8 mouse cellular contexts compared by ENCODE assay signal in genomic region chrX:99522830-99523229, GRCm38 (mm10). TPM values are rescaled to one million over a fixed set of nuclear protein-coding genes. Genes with fewer than 3 reads are reported as not detected.
DNase-seq lines count a peak whose midpoint lies in the region; ATAC-seq and TF ChIP-seq lines count a peak whose summit lies in the region.

No protein-coding gene starts in this region.

- H3K27ac ChIP-seq in heart, postnatal 0 days (ENCODE audit: low read depth) = no peak overlapping the region
- H3K27ac ChIP-seq in heart, embryonic 12.5 days (ENCODE audit: poor library complexity, severe bottlenecking) = no peak overlapping the region
- H3K27ac ChIP-seq in liver, embryonic 11.5 days (ENCODE audit: low read depth, low read length) = no peak overlapping the region
- no peak overlapping the region for H3K27ac ChIP-seq in stomach, postnatal 0 days (replicated peaks)

- no peak; the same call in 1 of the 2 replicates for ATAC-seq in heart, postnatal 0 days (ENCODE audit: insufficient read depth, low read depth)
- ATAC-seq in heart, embryonic 12.5 days (ENCODE audit: insufficient number of reproducible peaks, low FRiP score) = no peak
- no peak for ATAC-seq in liver, embryonic 11.5 days (replicated peaks; ENCODE audit: low FRiP score)
- ATAC-seq in stomach, postnatal 0 days (ENCODE audit: low FRiP score, low TSS enrichment) = 0 out of 2 replicates have a peak, but pooled peaks have one; percentile 49

- DNase-seq in heart, postnatal 0 days (ENCODE audit: low spot score) = no peak
- DNase-seq in cerebellum, postnatal 36 days = peak; percentile 70 to 71
- peak; percentile 75 for DNase-seq in gastrocnemius, postnatal 10 days
- DNase-seq in kidney, adult 9 months = peak; percentile 65
- DNase-seq in liver, embryonic 11.5 days (ENCODE audit: low spot score) = peak; percentile 54
- peak; percentile 68 for DNase-seq in neural tube, embryonic 10.5 days (ENCODE audit: extremely low spot score, low spot score)
- peak; percentile 74 for DNase-seq in stomach, postnatal 0 days (ENCODE audit: low spot score)

- peaks cover 6% of the 10 kb centered on the region; the same call in 1 of the 2 replicates for H3K27me3 ChIP-seq in heart, postnatal 0 days (ENCODE audit: control insufficient read depth, insufficient read depth, low read length)
- peaks cover 56% of the 10 kb centered on the region for H3K27me3 ChIP-seq in heart, embryonic 12.5 days (replicated peaks)
- peaks cover 38% of the 10 kb centered on the region for H3K27me3 ChIP-seq in liver, embryonic 11.5 days (replicated peaks; ENCODE audit: control insufficient read depth, insufficient read depth, low read length)
- no peaks in the 10 kb centered on the region for H3K27me3 ChIP-seq in stomach, postnatal 0 days (ENCODE audit: control insufficient read depth, insufficient read depth, low read length)

- H3K4me1 ChIP-seq in heart, postnatal 0 days (ENCODE audit: control insufficient read depth, insufficient read depth) = no peaks in the 10 kb centered on the region
- no peaks in the 10 kb centered on the region for H3K4me1 ChIP-seq in heart, embryonic 12.5 days (replicated peaks)
- no peaks in the 10 kb centered on the region for H3K4me1 ChIP-seq in liver, embryonic 11.5 days (replicated peaks; ENCODE audit: control insufficient read depth, insufficient read depth, low read length)
- H3K4me1 ChIP-seq in stomach, postnatal 0 days (replicated peaks; ENCODE audit: control insufficient read depth, insufficient read depth) = no peaks in the 10 kb centered on the region

- no peak for TF ChIP-seq EP300 in heart, postnatal 0 days (IDR thresholded peaks at IDR 0.05; ENCODE audit: low read depth)
- TF ChIP-seq EP300 in stomach, postnatal 0 days (optimal IDR thresholded peaks at IDR 0.05) = no peak

- no peaks in the 10 kb centered on the region for H3K36me3 ChIP-seq in heart, postnatal 0 days (replicated peaks; ENCODE audit: control insufficient read depth, insufficient read depth, low read length)
- no peaks in the 10 kb centered on the region for H3K36me3 ChIP-seq in heart, embryonic 12.5 days
- H3K36me3 ChIP-seq in liver, embryonic 11.5 days (ENCODE audit: control insufficient read depth, insufficient read depth, low read length) = no peaks in the 10 kb centered on the region
- no peaks in the 10 kb centered on the region for H3K36me3 ChIP-seq in stomach, postnatal 0 days (ENCODE audit: control insufficient read depth, insufficient read depth, low read length)

- no peak overlapping the region for H3K4me3 ChIP-seq in heart, postnatal 0 days (ENCODE audit: low read depth, low read length)
- no peak overlapping the region for H3K4me3 ChIP-seq in heart, embryonic 12.5 days
- H3K4me3 ChIP-seq in liver, embryonic 11.5 days (ENCODE audit: low read depth, low read length) = no peak overlapping the region
- no peak overlapping the region for H3K4me3 ChIP-seq in stomach, postnatal 0 days (ENCODE audit: low read depth, low read length)

- no peaks in the 10 kb centered on the region for H3K9me3 ChIP-seq in heart, postnatal 0 days (replicated peaks; ENCODE audit: control insufficient read depth, low read length)
- no peaks in the 10 kb centered on the region for H3K9me3 ChIP-seq in heart, embryonic 12.5 days (replicated peaks)
- H3K9me3 ChIP-seq in liver, embryonic 11.5 days (ENCODE audit: control insufficient read depth, low read length) = no peaks in the 10 kb centered on the region
- no peaks in the 10 kb centered on the region for H3K9me3 ChIP-seq in stomach, postnatal 0 days (ENCODE audit: control insufficient read depth, low read length)

- no peak overlapping the region for H3K9ac ChIP-seq in heart, postnatal 0 days (replicated peaks; ENCODE audit: low read depth, low read length)
- H3K9ac ChIP-seq in heart, embryonic 12.5 days = no peak overlapping the region
- no peak overlapping the region for H3K9ac ChIP-seq in liver, embryonic 11.5 days (ENCODE audit: low read depth, low read length)
- no peak overlapping the region for H3K9ac ChIP-seq in stomach, postnatal 0 days (ENCODE audit: low read length)

- peak; percentile 73 for TF ChIP-seq CTCF in heart, postnatal 0 days (IDR thresholded peaks at IDR 0.05; ENCODE audit: low read depth)
- peak; percentile 86 for TF ChIP-seq CTCF in stomach, postnatal 0 days (IDR thresholded peaks at IDR 0.05; ENCODE audit: low read depth)

- WGBS in heart, postnatal 0 days = 23% methylated on average over 5 of the region's 5 CpGs
- 18% methylated on average over 5 of the region's 5 CpGs for WGBS in heart, embryonic 12.5 days
- 15% methylated on average over 5 of the region's 5 CpGs for WGBS in liver, embryonic 11.5 days
- WGBS in stomach, postnatal 0 days = 33% methylated on average over 5 of the region's 5 CpGs

- no peak overlapping the region for H3K4me2 ChIP-seq in heart, postnatal 0 days (ENCODE audit: low read depth, low read length)
- no peak overlapping the region for H3K4me2 ChIP-seq in heart, embryonic 12.5 days
- no peak overlapping the region for H3K4me2 ChIP-seq in liver, embryonic 11.5 days
- H3K4me2 ChIP-seq in stomach, postnatal 0 days (replicated peaks; ENCODE audit: low read depth) = no peak overlapping the region

RNA-seq across cellular contexts. Expression of gene Pja1, which starts 51.8 kb away (rescaled TPM):
- total RNA-seq in heart, postnatal 0 days (2014; rRNA removed; ENCODE audit: low replicate concordance) = 29.1 and 49.7 TPM in 2 replicates
- polyA plus RNA-seq in heart, postnatal 0 days (2015; fragmentation: Nextera tagmentation; extraction: Ambion mirVana) = 71.3 and 72.1 TPM in 2 replicates
- 108 and 109 TPM in 2 replicates for polyA plus RNA-seq in heart, embryonic 12.5 days (2016; fragmentation: Nextera tagmentation; extraction: Ambion mirVana)
- 10 to 100 TPM; 31.4 to 36.5 TPM for total RNA-seq in gastrocnemius, postnatal 10 days (2021)
- 87.9 and 92.6 TPM in 2 replicates for polyA plus RNA-seq in liver, embryonic 11.5 days (2014; fragmentation: Nextera tagmentation; extraction: Ambion mirVana)
- 62.8 and 64.5 TPM in 2 replicates for polyA plus RNA-seq in stomach, postnatal 0 days (2015; fragmentation: Nextera tagmentation; extraction: Ambion mirVana)
